ENCODE assay signal across 2 mouse cellular contexts in the genomic region with DNA sequence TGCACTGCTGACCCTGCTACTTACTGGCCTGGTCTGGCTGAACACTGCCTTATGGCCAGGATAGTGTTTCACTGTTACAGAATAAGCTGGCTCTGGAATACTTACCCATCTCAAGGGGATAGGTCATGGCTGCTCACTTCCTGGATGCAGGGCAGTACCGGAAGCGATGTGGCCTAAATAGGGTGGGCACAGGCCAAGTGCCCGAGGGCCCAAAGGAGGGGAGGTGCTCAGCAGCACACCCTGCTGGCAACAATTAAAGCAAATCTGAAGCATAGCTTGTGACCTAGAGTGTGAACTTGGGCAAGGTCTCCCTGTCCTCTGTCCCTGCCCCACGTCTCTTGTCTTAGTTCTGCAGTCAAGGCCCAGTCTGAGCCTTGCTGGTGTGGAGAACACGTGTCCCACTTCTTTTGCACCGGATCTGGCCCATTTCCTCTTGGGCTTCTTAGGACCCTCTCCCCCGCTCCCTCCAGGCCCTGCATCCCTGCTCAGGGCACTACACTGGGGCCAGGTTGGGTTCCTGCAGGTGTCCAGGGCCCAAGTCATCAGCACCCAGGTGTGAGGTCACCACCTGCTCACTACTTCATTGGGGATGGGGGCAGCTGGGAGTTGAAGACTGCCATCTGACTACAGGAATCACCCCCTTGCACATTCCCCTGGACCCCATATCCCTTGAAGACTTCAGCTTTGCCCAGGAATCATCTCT.
TF ChIP-seq lines count a peak whose summit lies in the region.

No protein-coding gene starts in this region.

TF ChIP-seq in C2C12, 6 proteins besides CTCF, POLR2A, EP300 and RAD21:
- TF ChIP-seq USF1 (IDR thresholded peaks at IDR 0.05; ENCODE audit: low read depth) = no peak
- no peak for TF ChIP-seq MAX (IDR thresholded peaks at IDR 0.05)
- TF ChIP-seq FOSL1 (IDR thresholded peaks at IDR 0.05; ENCODE audit: insufficient read depth, low read length, poor library complexity, severe bottlenecking) = no peak
- no peak for TF ChIP-seq CEBPB (IDR thresholded peaks at IDR 0.05; ENCODE audit: low read depth)
- TF ChIP-seq MYOG (IDR thresholded peaks at IDR 0.05; ENCODE audit: control insufficient read depth, extremely low read depth, insufficient read length) = no peak
- TF ChIP-seq MYOD1 (IDR thresholded peaks at IDR 0.05; ENCODE audit: control insufficient read depth, insufficient read length, low read depth) = no peak
TF ChIP-seq in C2C12: peak in this region for 0.

TF ChIP-seq in MEL, 35 proteins besides CTCF, POLR2A, EP300 and RAD21:
- TF ChIP-seq RCOR1 (IDR thresholded peaks at IDR 0.05; ENCODE audit: low read depth, low read length) (no peak), HCFC1 (IDR thresholded peaks at IDR 0.05; ENCODE audit: low read depth, low read length) (no peak), ZC3H11A (IDR thresholded peaks at IDR 0.05; ENCODE audit: low read depth, low read length) (peak; percentile 36; the same call in 1 of the 2 replicates), SMC3 (IDR thresholded peaks at IDR 0.05; ENCODE audit: low read depth, low read length) (peak; percentile 71), CHD1 (IDR thresholded peaks at IDR 0.05; ENCODE audit: low read depth, low read length) (no peak)
TF ChIP-seq in MEL: peak in this region for 2.
